Mouse (Mus musculus) limb, embryonic 14.5 days (tissue): ENCODE data around the gene Tubb5. TPM values are rescaled to one million over a fixed set of nuclear protein-coding genes. Genes with fewer than 3 reads are reported as not detected.
"Not testable (repeated sequence)": the region's sequence is repeated elsewhere in the genome, so short reads cannot be mapped to it uniquely, and the experiment has no call there.

Experiments
- ATAC-seq: fragments of 200-750 bp; cut with Nextera tagmentation; 2 replicates; pipeline ENCODE4 v1.8.0; 2017; ENCODE audit warnings: low read depth, moderate number of reproducible peaks, moderate TSS enrichment; ENCODE audit not compliant: low FRiP score
- DNase-seq: peaks from one replicate; pipeline ENCODE4 v3.0.0-alpha.2; 2015; ENCODE audit warnings: low spot score
- H3K27ac ChIP-seq: fragments of 300-500 bp; sonication (generic); replicated peaks from 2 replicates; pipeline ENCODE4 v1.5.1; 2014; ENCODE audit warnings: low read depth, mild to moderate bottlenecking, low read length, moderate library complexity, mixed read lengths
- H3K27me3 ChIP-seq: fragments of 300-500 bp; sonication (generic); 2 replicates; pipeline ENCODE4 v1.6.1; 2014; ENCODE audit warnings: low read length, mixed read lengths; ENCODE audit not compliant: control insufficient read depth, insufficient read depth
- H3K36me3 ChIP-seq: fragments of 300-500 bp; sonication (generic); 2 replicates; pipeline ENCODE4 v1.6.1; 2014; ENCODE audit warnings: mild to moderate bottlenecking, low read length, moderate library complexity, mixed read lengths; ENCODE audit not compliant: control insufficient read depth, insufficient read depth
- H3K4me1 ChIP-seq: fragments of 300-500 bp; sonication (generic); 2 replicates; pipeline ENCODE4 v1.6.1; 2014; ENCODE audit warnings: antibody characterized with exemption, low read length, mixed read lengths; ENCODE audit not compliant: control insufficient read depth, insufficient read depth
- H3K4me2 ChIP-seq: fragments of 300-500 bp; sonication (generic); replicated peaks from 2 replicates; pipeline ENCODE4 v1.6.1; 2014; ENCODE audit warnings: low read depth, mild to moderate bottlenecking, low read length, moderate library complexity; ENCODE audit not compliant: severe bottlenecking
- H3K4me3 ChIP-seq: fragments of 300-500 bp; sonication (generic); replicated peaks from 2 replicates; pipeline ENCODE4 v1.5.1; 2014; ENCODE audit warnings: low read length
- H3K9ac ChIP-seq: fragments of 300-500 bp; sonication (generic); 2 replicates; pipeline ENCODE4 v1.6.1; 2014; ENCODE audit warnings: mild to moderate bottlenecking, low read depth, low read length, moderate library complexity; ENCODE audit not compliant: severe bottlenecking
- H3K9me3 ChIP-seq: fragments of 300-500 bp; sonication (generic); 2 replicates; pipeline ENCODE4 v1.6.1; 2016; ENCODE audit warnings: low read length; ENCODE audit not compliant: control insufficient read depth
- POLR2A ChIP-seq: fragments of 200-500 bp; IDR thresholded peaks from 2 replicates; pipeline ENCODE4 v1.8.0; 2012; ENCODE audit warnings: inconsistent platforms, mild to moderate bottlenecking, moderate library complexity, borderline replicate concordance; ENCODE audit not compliant: insufficient read depth, insufficient read length; ENCODE audit errors: extremely low read depth
- WGBS: fragments of 180-500 bp; shearing (Covaris S2); extraction: QIAGEN DNeasy Blood & Tissue Kit; methylation state at CpG from one replicate; pipeline ENCODE4 v1.1.7; 2014; 5-methylcytosine and 5-hydroxymethylcytosine counted together
- polyA plus RNA-seq, 2 experiments: library from polyadenylated mRNA; depleted of rRNA in 1 of 2; stranded (reverse) in 1 of 2; unstranded in 1 of 2; fragments of >200 nt; fragmentation: Nextera tagmentation in 1 of 2; extraction: Ambion mirVana in 1 of 2; gene quantifications; 2 replicates each; pipeline versions ENCODE4 v1.2.1 to v1.2.3; 2012 to 2014

The Tubb5 gene
- polyA plus RNA-seq, 2 experiments, result 808 to 1,341 TPM

DNA sequence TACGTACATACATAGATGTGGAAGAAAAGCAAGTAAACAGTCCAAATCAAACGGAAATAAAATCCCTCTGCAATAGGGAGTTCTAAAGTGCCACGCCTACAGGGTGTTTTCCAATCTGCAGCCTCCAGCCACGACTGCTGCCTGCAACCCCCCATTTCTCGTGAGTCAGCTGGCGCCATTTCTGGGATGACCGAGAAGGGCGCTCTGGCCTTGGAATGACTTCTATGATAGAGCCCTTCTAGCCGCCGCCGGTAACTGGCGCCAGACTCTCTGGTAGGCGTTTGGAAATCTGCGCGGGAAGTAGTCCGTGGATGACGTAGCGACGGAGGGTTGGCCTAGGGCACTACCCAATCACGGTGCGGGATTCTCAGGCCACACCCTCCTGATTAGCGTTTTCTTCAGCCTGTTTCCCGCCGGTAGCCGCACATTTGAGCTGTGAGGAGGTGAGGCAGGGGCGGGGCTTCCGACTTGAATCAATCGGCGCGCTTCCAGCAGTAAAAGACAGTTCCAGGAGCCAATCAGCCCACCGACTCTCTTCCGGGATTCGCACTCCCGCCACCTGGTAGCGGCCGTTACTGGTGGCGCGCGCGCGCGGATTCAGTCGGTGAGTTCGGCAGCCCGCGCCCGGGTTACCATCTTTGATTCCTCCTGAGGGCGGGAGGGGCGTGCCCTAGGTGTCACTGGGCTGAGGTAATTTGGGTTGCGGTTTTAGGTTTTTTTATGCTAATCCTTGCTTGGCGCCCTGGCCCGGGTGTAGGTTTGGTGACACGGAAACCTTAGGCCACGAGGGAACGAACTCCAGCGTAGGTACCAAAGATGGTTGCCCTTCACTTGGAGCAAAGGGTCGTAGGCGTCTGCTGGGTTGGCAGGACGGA is 3.2 kb upstream of the Tubb5 start, which contains the start of gene Mdc1:
Gene Mdc1 (plus strand): TSS at position 440 of the 875 bp plus-strand sequence.
- peak within 1 kb of the TSS; percentile 62 for H3K4me3 ChIP-seq
- ATAC-seq (peak; percentile 91), DNase-seq (peak; percentile 100)
- H3K27ac ChIP-seq, result peak within 1 kb of the TSS; percentile 82
- peaks cover 23% of the 10 kb centered on the region for H3K36me3 ChIP-seq
- under 1% methylated on average over 59 of the region's 59 CpGs for WGBS
- TF ChIP-seq POLR2A, result peak; percentile 72; the same call in 1 of the 2 replicates
- no peaks in the 10 kb centered on the region for H3K9me3 ChIP-seq
- peak within 1 kb of the TSS; percentile 65 for H3K4me2 ChIP-seq
- H3K9ac ChIP-seq, result peak within 1 kb of the TSS; percentile 61
- H3K27me3 ChIP-seq, result no peaks in the 10 kb centered on the region
- H3K4me1 ChIP-seq, result peaks cover 13% of the 10 kb centered on the region

DNA sequence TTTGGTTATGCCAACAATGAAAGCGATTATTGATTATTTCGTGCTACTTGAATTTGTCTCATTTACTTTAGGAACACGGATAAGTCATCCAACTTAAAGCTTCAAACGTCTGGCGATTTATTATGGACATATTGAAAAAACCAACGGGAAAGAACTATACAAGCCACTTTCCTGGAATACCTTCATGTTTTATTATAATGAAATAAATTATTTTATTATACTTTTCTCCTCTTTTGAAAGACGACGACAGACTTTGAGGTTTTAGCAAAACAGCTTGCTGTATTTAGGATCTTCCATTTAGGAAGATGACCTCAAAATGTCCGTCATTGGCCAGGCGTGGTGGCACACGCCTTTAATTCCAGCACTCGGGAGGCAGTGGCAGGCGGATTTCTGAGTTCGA is 2.5 kb upstream of the Tubb5 start:
- Histone ChIP-seq H3K27ac (no peak overlapping the region), H3K36me3 (peaks cover 23% of the 10 kb centered on the region), H3K4me3 (peak overlapping the region; percentile 62), H3K9ac (peak overlapping the region; percentile 50), H3K9me3 (no peaks in the 10 kb centered on the region), H3K27me3 (no peaks in the 10 kb centered on the region), H3K4me1 (peaks cover 17% of the 10 kb centered on the region), H3K4me2 (peak overlapping the region; percentile 42; the same call in 1 of the 2 replicates)
- no peak for ATAC-seq
- no peak for DNase-seq
- TF ChIP-seq POLR2A, result no peak
- 53% methylated on average over 14 of the region's 14 CpGs for WGBS

DNA sequence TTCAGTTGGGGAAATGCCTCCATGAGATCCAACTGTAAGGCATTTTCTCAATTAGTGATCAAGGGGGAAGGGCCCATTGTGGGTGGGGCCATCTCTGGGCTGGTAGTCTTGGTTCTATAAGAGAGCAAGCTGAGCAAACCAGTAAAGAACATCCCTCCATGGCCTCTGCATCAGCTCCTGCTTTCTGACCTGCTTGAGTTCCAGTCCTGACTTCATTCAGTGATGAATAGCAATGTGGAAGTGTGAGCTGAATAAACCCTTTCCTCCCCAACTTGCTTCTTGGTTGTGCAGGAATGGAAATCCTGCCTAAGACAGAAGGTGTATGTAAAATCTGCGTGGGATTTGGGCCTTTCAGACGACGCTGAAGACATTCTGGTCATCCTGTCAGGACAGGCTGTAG is 896 bp upstream of the Tubb5 start:
- Histone ChIP-seq H3K4me3 (peak overlapping the region; percentile 52), H3K36me3 (peaks cover 30% of the 10 kb centered on the region), H3K27ac (peak overlapping the region; percentile 92), H3K4me2 (peak overlapping the region; percentile 74), H3K9ac (peak overlapping the region; percentile 92), H3K4me1 (peaks cover 31% of the 10 kb centered on the region)
- DNase-seq, ATAC-seq, H3K27me3 ChIP-seq, H3K9me3 ChIP-seq: not testable (repeated sequence)
- WGBS, result 41% methylated on average over 3 of the region's 3 CpGs

DNA sequence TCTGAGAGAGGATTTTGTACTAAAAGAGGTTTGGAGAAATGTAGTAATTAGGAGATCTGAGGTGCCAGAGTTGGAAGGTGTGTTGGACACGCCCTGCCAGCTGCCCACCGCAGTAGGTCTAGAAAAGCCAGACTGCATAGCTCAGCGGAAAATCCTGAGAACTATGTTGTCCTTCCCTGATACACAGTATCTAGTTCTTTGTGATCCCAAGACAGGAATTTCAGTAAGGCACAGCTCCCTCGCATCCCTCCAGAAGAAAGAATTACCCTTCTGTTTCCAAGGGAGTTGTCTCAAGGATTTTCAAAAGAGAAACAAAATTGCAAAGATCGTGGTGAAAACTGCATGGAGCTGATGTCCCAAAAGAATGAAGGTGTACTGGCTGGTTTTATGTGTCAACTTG is 464 bp upstream of the Tubb5 start:
- Histone ChIP-seq H3K36me3 (peaks cover 34% of the 10 kb centered on the region), H3K9me3 (no peaks in the 10 kb centered on the region), H3K4me2 (peak overlapping the region; percentile 74), H3K4me1 (peaks cover 33% of the 10 kb centered on the region), H3K4me3 (peak overlapping the region; percentile 52), H3K27ac (peak overlapping the region; percentile 92), H3K9ac (peak overlapping the region; percentile 92), H3K27me3 (no peaks in the 10 kb centered on the region)
- DNase-seq (peak; percentile 66), ATAC-seq (no peak)
- 4% methylated on average over 5 of the region's 5 CpGs for WGBS
- peak; percentile 26; the same call in 1 of the 2 replicates for TF ChIP-seq POLR2A

DNA sequence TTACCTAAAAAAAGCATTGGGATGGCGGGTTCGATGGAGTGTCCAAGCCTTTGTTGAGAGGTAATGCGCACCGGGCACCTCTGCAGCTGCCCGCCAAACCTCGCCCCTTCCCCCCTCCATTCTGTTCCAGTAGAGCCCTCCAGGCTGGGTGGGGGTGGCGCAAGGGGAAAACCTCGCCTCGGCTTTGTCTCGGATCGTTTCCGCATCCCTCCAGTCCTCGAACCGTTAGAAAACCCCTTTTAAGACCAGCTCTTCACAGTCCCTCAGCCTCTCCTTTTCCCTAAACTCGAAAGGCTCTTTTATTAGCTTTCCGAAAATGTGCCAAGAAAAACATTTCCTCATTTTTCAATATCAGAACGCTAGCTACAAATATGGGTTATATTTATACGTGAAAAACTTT is 619 bp downstream of the Tubb5 start:
- no peaks in the 10 kb centered on the region for H3K27me3 ChIP-seq
- peak overlapping the region; percentile 92 for H3K9ac ChIP-seq
- peak overlapping the region; percentile 92 for H3K27ac ChIP-seq
- peak; percentile 67; the same call in 1 of the 2 replicates for TF ChIP-seq POLR2A
- H3K36me3 ChIP-seq, result peaks cover 45% of the 10 kb centered on the region
- no peaks in the 10 kb centered on the region for H3K9me3 ChIP-seq
- H3K4me3 ChIP-seq, result peak overlapping the region; percentile 52
- no peak for ATAC-seq
- H3K4me1 ChIP-seq, result peaks cover 31% of the 10 kb centered on the region
- peak overlapping the region; percentile 74 for H3K4me2 ChIP-seq
- peak; percentile 56 for DNase-seq
- WGBS, result under 1% methylated on average over 17 of the region's 18 CpGs
